Mouse (Mus musculus): ENCODE measurements at regions not wholly inside any gene's neighbourhood (a gene's known extent, or its start where the extent isn't known, plus 50 kb on each side); places are given as distances from the start of the nearest gene placed in this dataset.
A peak's percentile ranks its signal among the peaks of the same experiment; 100 is the strongest.
"Not testable (repeated sequence)": the region's sequence is repeated elsewhere in the genome, so short reads cannot be mapped to it uniquely, and the experiment has no call there.

DNA sequence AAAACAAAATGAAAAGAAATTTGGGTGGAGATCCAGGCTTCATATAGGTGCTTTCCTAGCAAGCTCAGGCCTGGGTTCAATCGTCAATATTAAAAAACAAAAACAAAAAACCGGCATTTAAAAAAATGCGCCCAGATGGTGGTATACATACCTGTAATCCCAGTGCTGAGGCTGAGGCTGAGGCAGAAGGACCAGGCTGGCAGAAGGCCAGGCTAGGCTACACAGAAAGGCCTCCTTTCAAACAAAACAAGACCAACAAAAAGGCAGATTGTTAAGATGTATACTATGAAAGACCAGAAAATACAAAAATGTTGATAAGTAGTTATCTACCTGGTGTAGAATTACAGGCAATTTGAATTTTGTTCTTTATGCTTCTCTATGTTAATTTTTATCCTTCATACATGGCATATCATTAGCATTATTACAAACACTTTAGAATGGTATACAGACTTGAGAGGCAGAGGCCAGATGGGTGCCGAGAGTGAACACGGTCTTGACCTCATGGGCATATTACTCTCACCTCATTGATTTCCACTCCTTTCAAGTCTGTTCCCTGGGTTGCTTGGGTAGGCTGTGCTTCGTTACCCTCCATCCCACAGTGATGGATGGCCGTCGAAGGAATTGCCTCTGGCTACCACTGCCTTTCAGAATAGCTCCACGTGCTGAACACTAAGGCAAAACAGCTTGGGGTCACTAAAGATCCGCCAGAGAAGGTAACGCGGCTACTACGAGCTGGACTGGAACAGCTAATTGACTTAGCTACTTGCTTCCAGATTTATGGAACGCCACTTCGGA, 339.6 kb upstream of the Gm6657 start:
- no peak for DNase-seq (ENCODE audit: low spot score in 2 of 2)

GRCm38 (mm10) chr12:77855796-77856195, 338.2 kb upstream of the Gm6657 start:
- no peak for DNase-seq (ENCODE audit: low spot score in 2 of 2)

- DNase-seq (ENCODE audit: low spot score in 2 of 2), result no peak
Measured at GRCm38 (mm10) chr12:77857281-77857680, 336.8 kb upstream of the Gm6657 start.

DNA sequence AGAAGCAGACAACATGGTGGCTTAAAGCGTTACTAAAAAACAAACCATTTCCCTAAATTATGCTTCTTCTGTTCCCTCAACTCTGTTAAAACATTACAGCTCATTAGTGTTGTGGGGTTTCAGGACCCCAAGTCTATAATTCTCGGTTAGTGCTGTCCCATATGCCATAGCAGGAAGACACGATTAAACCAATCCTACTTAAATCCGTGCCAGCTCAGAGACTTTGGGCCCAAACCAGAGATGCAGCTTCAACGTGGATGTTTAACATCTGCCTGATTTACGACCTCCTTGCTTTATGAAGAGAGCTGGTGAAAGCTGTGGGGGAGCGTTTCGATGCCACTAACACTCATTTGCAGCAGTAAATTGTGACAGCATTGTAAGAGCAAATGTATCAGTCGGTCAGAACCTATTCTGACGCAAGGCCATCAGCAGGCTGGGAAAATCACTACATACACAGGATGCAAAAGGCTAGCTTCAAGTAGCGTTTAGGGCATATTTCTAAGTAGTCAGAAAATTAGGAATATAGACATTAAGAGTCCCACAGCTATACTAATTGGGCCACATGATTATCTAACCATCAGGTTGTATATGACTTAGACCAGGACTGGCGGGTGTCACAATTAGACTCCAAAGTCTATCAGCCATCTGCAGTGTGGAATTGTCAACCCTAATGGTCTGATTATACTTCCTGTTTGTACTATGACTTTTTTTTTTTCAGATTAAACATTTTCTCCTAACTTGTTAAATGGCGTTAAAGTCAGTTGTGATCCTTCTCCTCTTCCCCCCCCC, 333.1 kb upstream of the Gm6657 start:
- no peak for DNase-seq (ENCODE audit: low spot score in 2 of 2)

GRCm38 (mm10) chr12:77867947-77868495, 326.0 kb upstream of the Gm6657 start:
- DNase-seq (ENCODE audit: low spot score in 2 of 2), result no peak

DNA sequence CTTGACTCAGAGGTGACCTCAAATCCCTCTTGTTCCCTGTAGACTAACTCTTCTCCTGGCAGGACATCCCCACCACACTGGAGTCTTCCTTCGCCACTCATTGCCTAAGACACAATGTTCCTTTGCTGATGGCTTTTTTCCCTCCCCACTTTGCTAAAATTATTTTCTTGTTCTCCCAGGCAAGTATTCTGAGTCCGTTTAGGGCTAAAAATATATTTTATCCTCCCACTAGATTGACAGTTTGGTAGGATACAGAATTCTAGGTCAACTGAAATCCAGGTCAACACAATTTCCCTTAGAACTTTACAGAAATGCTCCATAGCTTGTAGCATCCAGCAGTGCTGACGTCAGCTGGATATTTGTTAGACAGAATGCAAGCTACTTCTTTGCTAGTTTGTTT, 324.7 kb upstream of the Gm6657 start:
- no peak for DNase-seq (ENCODE audit: low spot score in 2 of 2)

- no peak for DNase-seq (ENCODE audit: low spot score in 2 of 2)
Measured at GRCm38 (mm10) chr12:77887335-77887734, 306.7 kb upstream of the Gm6657 start.

GRCm38 (mm10) chr12:77891452-77891851, 302.6 kb upstream of the Gm6657 start:
- DNase-seq (ENCODE audit: low spot score in 2 of 2), result no peak

DNA sequence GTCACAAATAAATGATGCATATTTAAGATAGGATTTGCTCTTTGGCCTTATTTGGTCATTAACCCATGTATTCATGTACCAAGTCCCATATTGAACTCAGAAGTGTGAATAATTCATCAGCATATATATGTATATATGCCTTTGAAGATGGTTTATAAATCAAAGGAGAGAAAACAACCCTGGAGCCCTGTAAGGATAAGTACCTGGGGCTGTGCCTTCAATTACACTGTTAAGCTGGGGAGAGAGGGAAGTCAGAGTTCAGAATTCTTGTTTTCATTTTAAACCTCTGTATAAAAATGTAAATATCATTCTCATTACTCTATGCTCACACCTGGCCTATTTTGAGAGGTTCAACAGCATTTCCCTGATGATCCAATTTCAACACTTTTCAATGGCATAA, 299.8 kb upstream of the Gm6657 start:
- DNase-seq (ENCODE audit: low spot score in 2 of 2), result no peak

DNA sequence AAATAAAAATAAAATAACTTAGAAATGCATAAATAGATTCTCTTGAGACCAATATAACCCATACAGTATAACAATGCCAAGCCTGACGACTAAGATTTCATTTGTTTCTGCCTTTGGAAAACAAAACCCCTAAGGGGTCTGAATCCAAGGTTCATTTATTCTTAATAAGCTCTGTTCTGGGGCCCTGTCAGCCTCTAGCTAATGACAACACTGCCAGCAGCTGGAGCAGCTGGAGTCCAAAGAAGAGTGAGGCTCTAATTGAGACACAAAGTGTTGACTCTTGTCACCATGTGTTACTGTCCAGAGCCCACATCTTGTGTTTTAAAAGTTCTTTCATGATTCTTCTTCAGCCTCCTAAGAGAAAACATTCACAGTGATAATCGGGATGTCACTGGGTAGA, 298.5 kb upstream of the Gm6657 start:
- no peak for DNase-seq (ENCODE audit: low spot score in 2 of 2)

DNA sequence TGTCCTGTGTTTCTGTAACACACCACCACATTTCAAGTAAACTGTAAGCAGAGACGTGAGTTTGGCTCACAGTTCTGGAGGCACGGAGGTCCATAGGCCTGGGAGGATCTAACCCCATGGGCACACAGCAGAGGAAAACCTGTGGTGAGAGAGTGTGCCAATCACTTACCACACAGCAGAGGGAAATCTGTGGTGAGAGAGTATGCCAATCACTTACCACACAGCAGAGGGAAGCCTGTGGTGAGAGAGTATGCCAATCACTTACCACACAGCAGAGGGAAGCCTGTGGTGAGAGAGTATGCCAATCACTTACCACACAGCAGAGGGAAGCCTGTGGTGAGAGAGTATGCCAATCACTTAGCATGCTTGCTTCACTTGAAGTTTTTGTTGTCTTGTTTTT, 295.1 kb upstream of the Gm6657 start:
- not testable (repeated sequence) for DNase-seq (ENCODE audit: low spot score in 2 of 2)

DNA sequence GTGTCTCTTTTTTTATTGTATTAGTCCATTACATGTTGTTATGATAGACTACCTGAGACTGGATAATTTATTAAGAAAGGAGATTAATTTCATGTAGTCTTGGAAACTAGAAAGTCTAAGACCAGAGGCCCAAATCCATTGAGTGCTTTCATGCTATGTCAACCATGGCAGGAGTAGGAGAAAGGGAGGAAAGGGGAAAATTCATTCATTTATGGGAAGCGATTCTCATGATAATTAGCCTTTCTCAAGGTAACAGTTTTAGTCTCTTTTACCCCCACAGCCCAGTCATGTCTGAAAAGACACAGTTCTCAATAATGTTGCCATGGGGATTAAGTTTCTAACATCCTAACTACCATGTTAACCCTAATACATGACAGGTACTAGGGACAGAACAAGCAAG, 292.8 kb upstream of the Gm6657 start:
- DNase-seq (ENCODE audit: low spot score in 2 of 2), result no peak

DNA sequence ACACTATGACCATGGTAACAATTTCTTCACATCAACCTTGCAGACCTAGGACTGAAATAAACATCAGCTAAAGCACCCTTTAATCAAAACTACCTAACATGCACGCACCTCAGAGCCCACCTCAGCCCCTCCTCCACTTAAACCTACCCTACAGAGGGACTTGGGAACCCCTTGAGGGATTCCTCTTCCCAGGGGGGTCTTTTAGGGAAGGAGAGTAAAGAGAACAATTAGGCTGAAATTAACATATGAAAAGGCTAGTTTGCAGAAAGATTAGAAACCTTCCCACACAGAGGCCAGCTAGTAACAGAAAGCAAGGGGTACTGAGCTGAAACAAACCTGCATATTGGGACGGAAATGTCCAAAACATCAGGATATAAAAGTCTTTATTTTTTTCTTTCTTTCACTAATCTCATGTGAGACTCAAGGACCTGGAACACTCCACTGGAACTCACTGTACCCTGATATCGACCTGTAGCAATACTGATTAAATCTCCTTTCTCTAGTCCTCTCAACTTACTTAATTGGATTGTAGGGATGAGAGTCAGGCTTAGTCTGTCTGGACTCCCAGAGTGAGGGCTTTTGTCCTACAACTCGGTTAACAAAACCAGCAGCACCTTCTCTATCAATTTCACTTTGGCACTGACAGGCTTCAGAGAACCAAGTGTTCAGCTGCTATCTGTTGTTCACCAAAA, 281.0 kb upstream of the Gm6657 start:
- no peak for DNase-seq (ENCODE audit: low spot score in 2 of 2)

DNA sequence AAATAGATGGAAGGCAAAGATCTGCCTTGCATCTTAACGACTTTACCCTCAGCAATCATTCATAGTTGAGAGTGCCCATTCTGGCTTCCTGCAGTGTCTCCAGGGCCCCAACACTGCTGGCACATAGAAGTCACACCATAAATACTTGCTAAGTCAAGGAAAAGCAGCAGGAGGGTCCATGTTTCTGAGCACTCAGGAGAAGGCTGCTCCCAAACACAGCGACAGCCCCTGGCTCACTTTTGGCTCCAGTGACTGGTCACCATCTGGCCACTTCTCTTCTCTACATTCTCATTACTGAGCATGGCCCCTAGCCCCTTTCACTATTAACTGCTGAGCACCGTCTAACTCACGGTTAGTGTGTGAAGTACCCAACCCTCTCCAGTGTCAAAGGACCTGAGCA, 265.3 kb upstream of the Gm6657 start:
- DNase-seq (ENCODE audit: low spot score in 2 of 2), result no peak

DNA sequence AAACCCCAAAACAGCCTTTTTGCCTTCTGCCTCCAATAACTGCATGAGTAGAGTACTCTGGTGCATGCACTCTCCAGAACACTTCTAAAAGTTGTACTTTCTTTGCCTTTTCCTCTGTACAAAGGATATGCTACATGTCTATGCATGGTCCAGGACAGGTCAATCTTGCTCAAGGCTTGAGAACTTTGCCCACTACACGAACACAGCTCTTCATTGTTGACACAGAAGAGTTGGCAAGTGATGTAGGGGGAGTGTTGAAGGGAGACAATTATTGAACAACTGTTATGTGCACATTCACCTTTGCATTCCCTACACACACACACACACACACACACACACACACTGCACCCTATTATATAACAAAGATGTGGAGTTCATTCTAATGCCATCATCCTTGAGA, 264.5 kb upstream of the Gm6657 start:
- DNase-seq (ENCODE audit: low spot score in 2 of 2), result no peak

DNA sequence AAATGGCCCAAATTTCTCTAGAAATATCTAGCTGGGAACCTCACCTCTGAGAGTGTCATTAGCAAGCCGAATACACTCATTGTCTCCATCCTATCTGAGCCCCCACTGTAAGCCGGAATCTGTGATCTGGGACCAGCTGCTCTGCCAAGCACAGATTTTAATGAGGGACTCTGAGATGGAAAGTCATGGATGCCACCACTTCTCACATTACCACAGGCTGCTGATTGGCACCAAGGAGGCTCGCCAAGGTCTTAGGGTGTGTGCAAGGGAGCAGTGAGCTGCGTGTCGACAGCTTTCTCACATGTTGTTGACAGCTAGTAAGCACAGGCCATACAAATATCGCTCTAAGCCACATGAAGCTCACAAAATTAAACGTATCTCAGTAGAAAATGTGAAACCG, 250.1 kb upstream of the Gm6657 start:
- DNase-seq (ENCODE audit: low spot score in 2 of 2), result no peak

DNA sequence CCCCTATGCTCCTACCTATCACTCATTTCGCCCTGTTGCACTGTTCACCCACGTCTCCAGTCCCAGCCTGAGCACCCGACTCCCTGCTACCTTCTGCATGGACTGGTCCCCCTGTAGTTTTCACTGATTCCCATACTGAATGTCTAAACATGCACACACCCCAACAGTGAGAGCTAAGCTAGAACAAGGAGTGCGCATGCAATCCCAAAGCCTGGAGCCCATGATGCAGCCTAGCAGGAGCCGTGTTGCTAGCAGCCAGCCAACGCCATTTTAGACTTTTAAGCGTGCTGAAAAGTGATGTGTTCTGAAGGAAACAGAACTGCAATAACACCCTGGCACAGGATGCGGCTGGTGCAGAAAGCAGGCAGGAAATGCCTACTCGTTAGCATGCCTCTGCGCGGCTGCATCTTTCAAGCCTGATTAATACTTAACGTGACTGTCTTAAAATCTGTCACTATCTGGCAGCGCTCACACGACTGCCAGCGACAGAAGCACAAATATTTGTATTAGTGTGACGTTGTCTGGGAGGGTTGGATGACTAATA, 244.5 kb upstream of the Gm6657 start:
- DNase-seq (ENCODE audit: low spot score in 2 of 2), result peak in 1 of 2 experiments; percentile 4

DNA sequence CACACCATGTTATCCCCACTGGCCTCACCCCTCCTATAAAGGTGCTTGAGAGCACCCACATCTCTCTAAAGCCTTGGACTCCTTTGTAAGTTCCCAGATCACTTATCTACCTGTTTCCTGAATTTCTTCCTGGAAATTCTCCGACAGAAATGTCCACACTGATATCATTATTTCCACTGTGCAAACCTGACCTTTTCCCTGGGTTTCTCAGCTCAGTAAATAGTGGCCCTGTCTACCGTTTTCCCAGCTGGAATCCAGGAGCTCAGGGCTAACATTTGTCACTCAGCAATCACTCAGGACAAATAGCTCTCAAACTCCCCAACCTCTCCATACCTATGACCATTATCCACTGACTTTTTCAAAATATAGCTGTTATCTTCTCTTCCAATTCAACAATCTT, 241.6 kb upstream of the Gm6657 start:
- DNase-seq (ENCODE audit: low spot score in 2 of 2), result no peak

- no peak for DNase-seq (ENCODE audit: low spot score in 2 of 2)
Measured at GRCm38 (mm10) chr12:77962631-77963030, 231.4 kb upstream of the Gm6657 start.

GRCm38 (mm10) chr12:77968543-77968942, 225.5 kb upstream of the Gm6657 start:
- DNase-seq (ENCODE audit: low spot score in 2 of 2), result no peak

DNA sequence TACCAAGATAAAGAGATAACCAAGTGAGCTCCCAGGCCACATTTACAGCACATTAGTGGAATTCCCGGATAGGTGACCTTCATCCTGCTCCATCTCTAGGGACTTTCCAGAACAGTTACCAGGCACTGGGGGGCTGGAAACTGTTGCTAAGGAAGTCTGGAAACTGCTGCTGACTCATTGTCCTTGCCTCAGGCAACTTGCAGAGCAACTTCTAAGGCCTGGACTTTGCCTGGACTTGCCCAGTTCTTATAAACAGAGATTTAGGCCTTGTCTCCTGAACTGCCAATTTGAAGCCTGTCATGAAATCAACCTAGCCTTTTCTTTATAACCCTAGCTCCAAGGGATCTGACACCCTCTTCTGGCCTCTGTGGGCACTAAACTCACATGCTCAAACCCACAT, 224.0 kb upstream of the Gm6657 start:
- no peak for DNase-seq (ENCODE audit: low spot score in 2 of 2)

GRCm38 (mm10) chr12:77972165-77972564, 221.9 kb upstream of the Gm6657 start:
- no peak for DNase-seq (ENCODE audit: low spot score in 2 of 2)
